Mouse (Mus musculus) embryonic facial prominence, embryonic 13.5 days (tissue): ENCODE results near the gene H2-M5. TPM values are rescaled to one million over a fixed set of nuclear protein-coding genes. Genes with fewer than 3 reads are reported as not detected.

Experiments used
- ATAC-seq: fragments of 200-750 bp; cut with Nextera tagmentation; 2 replicates; pipeline ENCODE4 v1.8.0; 2017; ENCODE audit warnings: low read depth; ENCODE audit not compliant: insufficient number of reproducible peaks, insufficient read depth, low FRiP score, low TSS enrichment
- H3K27ac ChIP-seq: fragments of 300-500 bp; sonication (generic); 2 replicates; pipeline ENCODE4 v1.5.1; 2015; ENCODE audit warnings: moderate library complexity, mild to moderate bottlenecking, inconsistent platforms
- H3K27me3 ChIP-seq: fragments of 300-500 bp; sonication (generic); 2 replicates; pipeline ENCODE4 v1.6.1; 2015; ENCODE audit warnings: mild to moderate bottlenecking, inconsistent platforms
- H3K36me3 ChIP-seq: fragments of 300-500 bp; sonication (generic); 2 replicates; pipeline ENCODE4 v1.6.1; 2015; ENCODE audit warnings: mild to moderate bottlenecking, inconsistent platforms
- H3K4me1 ChIP-seq: fragments of 300-500 bp; sonication (generic); 2 replicates; pipeline ENCODE4 v1.6.1; 2015; ENCODE audit warnings: inconsistent platforms
- H3K4me2 ChIP-seq: fragments of 300-500 bp; sonication (generic); 2 replicates; pipeline ENCODE4 v1.6.1; 2015; ENCODE audit warnings: moderate library complexity, mild to moderate bottlenecking, inconsistent platforms
- H3K4me3 ChIP-seq: fragments of 300-500 bp; sonication (generic); 2 replicates; pipeline ENCODE4 v1.5.1; 2015; ENCODE audit warnings: mild to moderate bottlenecking, inconsistent platforms
- H3K9ac ChIP-seq: fragments of 300-500 bp; sonication (generic); 2 replicates; pipeline ENCODE4 v1.6.1; 2015; ENCODE audit warnings: mild to moderate bottlenecking, inconsistent platforms
- H3K9me3 ChIP-seq: fragments of 300-500 bp; sonication (generic); 2 replicates; pipeline ENCODE4 v1.6.1; 2016; ENCODE audit warnings: inconsistent platforms
- WGBS: fragments of 180-500 bp; shearing (Covaris S2); methylation state at CpG from one replicate; pipeline ENCODE4 v1.1.7; 2015; ENCODE audit warnings: mixed read lengths; 5-methylcytosine and 5-hydroxymethylcytosine counted together
- polyA plus RNA-seq: library from polyadenylated mRNA; unstranded; fragments of >200 nt; fragmentation: Nextera tagmentation; extraction: Ambion mirVana; gene quantifications from 2 replicates; pipeline ENCODE4 v1.2.1, GENCODE M21; 2015

H2-M5 gene
- polyA plus RNA-seq, 1 experiment from 2014 or later, result 1.4 TPM

DNA sequence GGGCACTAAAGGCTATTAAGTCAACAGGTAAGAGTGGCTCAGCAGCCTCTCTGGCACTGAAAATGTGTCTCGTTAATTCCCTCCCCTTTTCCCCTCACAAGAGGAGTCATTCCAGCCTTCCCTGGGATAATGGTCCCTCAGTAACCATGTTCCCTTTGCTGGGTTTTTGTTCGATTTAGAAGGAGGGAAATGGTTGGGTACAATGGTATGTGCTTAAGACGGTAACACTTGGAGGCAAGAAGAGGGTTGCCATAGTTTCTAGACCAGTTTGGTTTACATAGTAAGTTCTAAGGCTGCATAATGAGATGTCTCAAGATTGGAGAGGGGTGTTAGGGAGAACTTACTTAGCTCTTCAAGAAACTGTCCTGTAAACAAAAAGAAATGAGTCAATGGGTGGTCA lies 22.4 kb upstream of the H2-M5 start:
- 85% methylated on average over 3 of the region's 3 CpGs for WGBS
- no peak for ATAC-seq
- Histone ChIP-seq H3K9me3 (no peaks in the 10 kb centered on the region), H3K27me3 (no peaks in the 10 kb centered on the region), H3K4me3 (no peak overlapping the region), H3K4me1 (peaks cover 4% of the 10 kb centered on the region; the same call in 1 of the 2 replicates), H3K36me3 (peaks cover 45% of the 10 kb centered on the region), H3K9ac (no peak overlapping the region), H3K4me2 (no peak overlapping the region), H3K27ac (no peak overlapping the region)

DNA sequence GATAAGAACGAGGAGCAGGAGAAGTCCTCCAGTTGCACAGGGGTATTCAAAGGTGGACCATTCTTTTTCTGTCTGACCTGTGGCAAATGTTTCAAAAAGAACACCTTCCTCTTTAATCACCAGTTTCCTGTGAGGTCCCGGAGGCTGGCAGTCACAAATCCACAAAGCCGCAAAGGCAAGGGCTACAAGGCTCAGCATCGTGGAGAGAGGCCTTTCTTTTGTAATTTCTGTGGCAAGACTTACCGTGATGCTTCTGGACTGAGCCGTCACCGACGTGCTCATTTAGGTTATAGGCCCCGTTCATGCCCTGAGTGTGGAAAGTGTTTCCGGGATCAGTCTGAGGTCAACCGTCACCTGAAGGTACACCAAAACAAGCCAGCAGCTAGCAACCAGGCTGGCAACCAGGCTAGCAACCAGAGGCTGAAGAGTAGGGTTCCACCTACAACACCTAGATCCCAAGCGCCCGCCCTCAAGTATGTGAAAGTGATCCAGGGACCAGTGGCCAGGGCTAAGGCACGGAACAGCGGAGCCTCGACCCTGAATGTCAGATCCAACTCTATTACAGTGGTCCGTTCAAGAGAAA lies 20.2 kb upstream of the H2-M5 start:
- H3K9me3 ChIP-seq, result no peaks in the 10 kb centered on the region
- no peak overlapping the region for H3K4me2 ChIP-seq
- no peaks in the 10 kb centered on the region for H3K4me1 ChIP-seq
- H3K27ac ChIP-seq, result no peak overlapping the region
- peaks cover 58% of the 10 kb centered on the region for H3K36me3 ChIP-seq
- H3K27me3 ChIP-seq, result no peaks in the 10 kb centered on the region
- 92% methylated on average over 17 of the region's 17 CpGs for WGBS
- no peak overlapping the region for H3K9ac ChIP-seq
- no peak overlapping the region for H3K4me3 ChIP-seq
- no peak for ATAC-seq

DNA sequence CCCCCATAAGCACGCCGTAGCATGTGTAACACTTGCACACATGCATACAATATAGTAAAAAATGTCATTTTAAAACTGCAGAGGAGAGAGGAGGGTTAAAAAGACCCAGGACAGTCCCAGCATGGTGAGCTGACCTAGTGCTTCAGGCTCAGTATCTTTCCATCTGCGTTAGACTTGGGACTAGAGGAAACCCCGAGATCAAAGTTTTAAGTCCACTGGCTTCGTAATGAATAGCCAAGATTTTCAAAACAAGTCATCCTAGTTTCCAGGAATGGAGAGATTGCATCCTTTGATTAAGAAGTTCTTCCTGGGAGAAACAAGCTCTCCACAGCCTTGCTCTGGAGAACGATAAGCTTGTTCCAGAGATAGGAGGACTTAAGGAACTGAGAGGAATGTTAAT lies 18.8 kb upstream of the H2-M5 start:
- H3K9ac ChIP-seq, result no peak overlapping the region
- peaks cover 58% of the 10 kb centered on the region for H3K36me3 ChIP-seq
- ATAC-seq, result no peak
- H3K4me2 ChIP-seq, result no peak overlapping the region
- no peaks in the 10 kb centered on the region for H3K9me3 ChIP-seq
- peaks cover 7% of the 10 kb centered on the region for H3K4me1 ChIP-seq
- no peak overlapping the region for H3K4me3 ChIP-seq
- H3K27me3 ChIP-seq, result no peaks in the 10 kb centered on the region
- no peak overlapping the region for H3K27ac ChIP-seq
- WGBS, result 89% methylated on average over 6 of the region's 6 CpGs

GRCm38 (mm10) chr17:37003366-37003765 lies 14.0 kb upstream of the H2-M5 start:
- Histone ChIP-seq H3K27ac (peak overlapping the region; percentile 93; the same call in 1 of the 2 replicates), H3K27me3 (no peaks in the 10 kb centered on the region), H3K4me2 (peak overlapping the region; percentile 72), H3K4me1 (peaks cover 9% of the 10 kb centered on the region), H3K36me3 (peaks cover 29% of the 10 kb centered on the region), H3K9me3 (no peaks in the 10 kb centered on the region), H3K9ac (peak overlapping the region; percentile 96), H3K4me3 (peak overlapping the region; percentile 81)
- WGBS, result 44% methylated on average over 4 of the region's 4 CpGs
- no peak for ATAC-seq

DNA sequence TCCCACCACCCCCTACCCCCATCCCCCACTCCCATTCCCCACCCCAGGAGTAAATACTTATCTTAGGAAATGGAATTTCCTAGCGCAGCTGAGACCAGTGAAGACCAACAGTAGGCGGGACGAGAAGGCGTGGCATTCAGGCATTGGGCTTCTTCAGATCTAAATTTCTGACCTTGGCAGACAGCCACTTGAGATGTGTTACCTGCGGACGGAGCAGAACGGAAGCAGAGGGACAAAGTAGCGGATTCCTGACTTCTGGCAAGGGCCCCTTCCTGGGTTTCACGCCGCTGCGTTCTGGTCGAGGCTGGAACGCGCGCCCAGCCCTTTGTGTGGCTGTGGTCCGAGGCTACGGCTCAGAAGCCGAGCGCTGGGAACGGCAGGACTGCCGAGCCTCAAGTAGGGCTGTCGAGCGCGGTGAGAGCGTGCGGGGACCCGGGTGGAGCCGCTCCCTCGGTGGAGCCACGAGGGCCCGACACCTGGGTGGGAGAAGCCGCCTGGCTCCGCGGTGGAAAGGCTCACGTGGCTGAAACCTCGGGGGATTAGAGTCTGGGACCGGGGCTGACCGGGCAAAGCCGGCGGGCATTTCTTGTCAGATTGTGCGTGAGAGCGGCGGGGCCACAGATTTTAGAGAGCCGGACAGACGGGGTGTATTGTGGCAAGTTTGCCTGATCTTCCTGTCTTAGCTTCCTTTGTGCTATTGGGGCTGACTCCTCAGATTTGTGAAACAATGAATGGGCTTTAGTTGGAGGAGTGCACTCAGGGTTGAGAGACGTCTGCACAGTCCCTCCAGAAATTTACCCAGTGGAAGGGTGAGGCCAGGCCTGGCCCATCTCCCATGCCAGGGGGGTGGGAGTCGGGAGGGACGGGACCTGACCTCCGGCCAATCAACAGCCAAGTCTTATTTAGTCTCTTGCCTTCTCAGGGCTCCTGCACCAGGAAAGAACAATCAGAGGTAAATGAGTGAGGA lies 13.3 kb upstream of the H2-M5 start:
- Histone ChIP-seq H3K9me3 (no peaks in the 10 kb centered on the region), H3K4me1 (peaks cover 9% of the 10 kb centered on the region), H3K27me3 (no peaks in the 10 kb centered on the region), H3K36me3 (peaks cover 22% of the 10 kb centered on the region), H3K27ac (peak overlapping the region; percentile 93), H3K4me2 (peak overlapping the region; percentile 72), H3K4me3 (peak overlapping the region; percentile 81), H3K9ac (peak overlapping the region; percentile 96)
- under 1% methylated on average over 49 of the region's 49 CpGs for WGBS
- peak; percentile 82 for ATAC-seq

DNA sequence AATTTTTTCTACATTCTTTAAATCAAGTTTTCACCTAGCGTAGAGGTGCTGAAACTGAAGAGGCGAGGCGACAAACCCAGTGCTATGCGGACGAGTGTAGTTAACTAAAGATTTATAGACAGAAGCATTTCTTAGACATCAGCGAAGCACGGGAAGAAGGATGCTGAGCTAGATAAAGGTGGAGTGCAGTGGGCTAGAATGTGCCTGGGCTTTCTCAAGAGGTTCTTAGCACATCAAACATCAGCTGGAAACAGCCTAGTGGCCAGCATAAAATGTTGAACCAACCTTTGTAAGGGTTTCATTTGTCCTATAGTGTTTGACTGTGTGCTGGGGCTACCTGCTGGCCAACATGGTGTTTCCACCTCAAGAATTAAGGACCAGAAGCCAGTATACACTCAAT lies 11.5 kb upstream of the H2-M5 start, which contains the start of gene Zfp57:
Zfp57 (plus strand) TSS at position 301 of the 400 bp plus-strand sequence.
- H3K36me3 ChIP-seq, result peaks cover 7% of the 10 kb centered on the region; the same call in 1 of the 2 replicates
- peaks cover 9% of the 10 kb centered on the region for H3K4me1 ChIP-seq
- H3K4me3 ChIP-seq, result peak within 1 kb of the TSS; percentile 81; the same call in 1 of the 2 replicates
- ATAC-seq, result no peak
- no peak within 1 kb of the TSS for H3K27ac ChIP-seq
- H3K9ac ChIP-seq, result 0 out of 2 replicates have a peak within 1 kb of the TSS, but pooled peaks have one; percentile 4
- 95% methylated on average over 7 of the region's 7 CpGs for WGBS
- no peaks in the 10 kb centered on the region for H3K27me3 ChIP-seq
- H3K4me2 ChIP-seq, result peak within 1 kb of the TSS; percentile 72
- H3K9me3 ChIP-seq, result no peaks in the 10 kb centered on the region

GRCm38 (mm10) chr17:36998477-36998876 lies 9.1 kb upstream of the H2-M5 start:
- no peak for ATAC-seq
- no peaks in the 10 kb centered on the region for H3K27me3 ChIP-seq
- no peak overlapping the region for H3K4me3 ChIP-seq
- no peak overlapping the region for H3K9ac ChIP-seq
- no peak overlapping the region for H3K27ac ChIP-seq
- no peak overlapping the region for H3K4me2 ChIP-seq
- H3K9me3 ChIP-seq, result no peaks in the 10 kb centered on the region
- no peaks in the 10 kb centered on the region for H3K36me3 ChIP-seq
- 63% methylated on average over 2 of the region's 2 CpGs for WGBS
- peaks cover 4% of the 10 kb centered on the region for H3K4me1 ChIP-seq

DNA sequence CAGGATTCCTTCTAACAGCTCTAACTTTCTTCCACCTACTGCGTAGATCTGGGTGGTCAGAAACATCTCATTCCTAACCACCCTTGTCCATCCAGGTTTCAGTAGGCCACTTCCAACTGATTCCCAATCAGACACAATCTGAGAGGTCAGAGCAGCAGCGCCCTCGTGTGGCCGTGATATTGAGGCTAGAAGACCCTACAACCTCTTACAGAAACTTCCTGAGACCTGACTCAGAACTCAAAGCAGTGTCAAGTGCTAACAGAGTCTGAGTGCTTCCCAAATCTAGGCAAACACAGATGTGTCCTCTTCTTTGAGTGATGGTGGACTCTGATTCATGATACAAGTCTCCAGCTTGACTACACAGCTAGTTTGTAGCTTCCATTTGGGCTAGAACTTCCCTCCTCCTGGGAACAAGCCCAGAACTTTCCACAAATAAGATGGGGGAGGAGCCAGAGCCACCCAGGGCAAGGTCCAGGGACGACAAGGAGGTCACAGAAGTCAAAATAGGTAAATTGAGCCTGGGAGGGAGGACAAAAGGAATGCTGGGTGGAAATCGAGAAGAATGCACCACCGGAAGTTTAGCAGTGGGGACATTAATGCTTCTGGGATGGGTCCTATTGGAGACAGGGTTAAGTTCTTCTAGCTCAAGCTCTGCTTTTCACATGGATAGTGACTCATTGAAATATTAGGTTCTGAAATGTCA lies 7.8 kb upstream of the H2-M5 start:
- Histone ChIP-seq H3K9me3 (no peaks in the 10 kb centered on the region), H3K9ac (no peak overlapping the region), H3K4me1 (no peaks in the 10 kb centered on the region), H3K36me3 (no peaks in the 10 kb centered on the region), H3K27ac (no peak overlapping the region), H3K4me2 (no peak overlapping the region), H3K27me3 (no peaks in the 10 kb centered on the region), H3K4me3 (no peak overlapping the region)
- 24% methylated on average over 7 of the region's 7 CpGs for WGBS
- no peak for ATAC-seq

GRCm38 (mm10) chr17:36995448-36995847 lies 6.1 kb upstream of the H2-M5 start:
- no peaks in the 10 kb centered on the region for H3K27me3 ChIP-seq
- no peaks in the 10 kb centered on the region for H3K4me1 ChIP-seq
- no peak overlapping the region for H3K4me3 ChIP-seq
- H3K9ac ChIP-seq, result no peak overlapping the region
- H3K9me3 ChIP-seq, result no peaks in the 10 kb centered on the region
- H3K4me2 ChIP-seq, result no peak overlapping the region
- H3K27ac ChIP-seq, result no peak overlapping the region
- no peak for ATAC-seq
- 56% methylated on average over 3 of the region's 3 CpGs for WGBS
- H3K36me3 ChIP-seq, result no peaks in the 10 kb centered on the region

DNA sequence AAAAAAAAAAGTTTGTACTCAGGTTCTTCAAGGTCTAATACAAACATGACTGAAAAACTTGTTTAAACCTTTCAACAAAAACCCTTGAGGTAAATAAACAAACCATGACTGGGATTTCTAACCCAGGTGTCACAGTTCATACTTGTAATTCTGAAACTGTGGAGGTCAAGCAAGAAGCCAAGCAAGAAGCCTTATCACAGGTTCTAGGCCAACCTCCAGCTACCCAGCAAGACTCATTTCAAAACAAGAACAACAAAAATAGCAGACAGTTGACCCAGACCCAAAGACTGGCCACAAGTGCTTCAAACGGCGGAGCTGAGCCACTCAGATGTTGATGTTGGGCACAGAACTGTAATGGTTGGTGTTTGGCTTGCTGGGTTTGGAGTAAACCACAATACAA lies 5.2 kb upstream of the H2-M5 start:
- Histone ChIP-seq H3K4me3 (no peak overlapping the region), H3K4me2 (no peak overlapping the region), H3K9ac (no peak overlapping the region), H3K9me3 (no peaks in the 10 kb centered on the region), H3K4me1 (no peaks in the 10 kb centered on the region), H3K36me3 (no peaks in the 10 kb centered on the region), H3K27ac (no peak overlapping the region), H3K27me3 (peaks cover 5% of the 10 kb centered on the region)
- ATAC-seq, result no peak
- WGBS, result 84% methylated on average over 2 of the region's 2 CpGs

DNA sequence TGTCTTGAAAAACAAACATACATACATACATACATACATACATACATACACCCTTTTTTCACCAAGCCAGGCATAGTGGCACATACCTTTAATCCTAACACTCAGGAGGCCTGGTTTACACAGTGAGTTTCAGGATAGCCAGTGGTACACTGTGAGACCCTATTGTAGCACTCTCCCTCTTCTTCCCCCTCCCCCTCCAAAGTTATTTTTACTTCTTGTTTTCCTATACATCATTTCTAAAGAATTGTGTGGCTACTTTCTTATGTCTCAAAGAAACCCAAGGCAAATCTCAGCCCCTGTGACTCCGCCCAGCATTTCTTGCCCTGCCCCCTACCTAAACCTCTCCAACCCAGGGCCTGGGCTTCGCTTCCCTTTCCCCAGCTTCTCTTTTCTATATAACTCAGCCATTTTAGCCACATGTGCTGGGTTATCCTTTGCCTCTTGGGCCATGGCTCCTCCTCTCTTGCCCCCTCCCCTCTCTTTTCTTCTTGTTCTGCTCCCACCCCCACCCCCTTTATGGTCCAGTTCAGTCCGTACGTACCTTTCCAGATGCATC lies 4.5 kb upstream of the H2-M5 start:
- H3K27ac ChIP-seq, result no peak overlapping the region
- H3K9me3 ChIP-seq, result no peaks in the 10 kb centered on the region
- H3K36me3 ChIP-seq, result no peaks in the 10 kb centered on the region
- H3K4me1 ChIP-seq, result no peaks in the 10 kb centered on the region; the same call in 1 of the 2 replicates
- 84% methylated on average over 4 of the region's 4 CpGs for WGBS
- H3K4me2 ChIP-seq, result no peak overlapping the region
- ATAC-seq, result no peak
- peaks cover 12% of the 10 kb centered on the region for H3K27me3 ChIP-seq
- H3K4me3 ChIP-seq, result no peak overlapping the region
- H3K9ac ChIP-seq, result no peak overlapping the region
